Mouse (Mus musculus): ENCODE measurements at regions not wholly inside any gene's neighbourhood (a gene's known extent, or its start where the extent isn't known, plus 50 kb on each side); places are given as distances from the start of the nearest gene placed in this dataset.

DNA sequence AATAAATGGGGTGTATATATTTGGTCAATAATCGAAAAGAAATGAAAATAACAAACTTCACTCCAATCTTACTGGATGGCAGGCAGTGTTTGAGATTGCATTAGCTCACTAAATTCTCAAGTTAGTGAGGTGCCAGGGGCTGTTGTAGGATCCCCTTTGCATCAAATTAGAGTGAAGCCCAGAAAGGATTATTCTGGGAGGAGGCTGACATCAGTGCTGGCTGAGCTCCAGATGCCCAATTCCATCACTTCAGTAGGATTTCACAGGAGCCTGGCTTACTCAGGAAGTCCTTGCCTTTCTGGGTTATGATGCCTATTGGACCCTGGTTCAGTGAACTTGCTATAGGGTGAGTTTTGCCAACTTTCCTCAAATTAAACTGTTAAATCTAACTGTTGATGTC, 336.5 kb downstream of the Hs3st1 start:
- TF ChIP-seq CTCF (conservative IDR thresholded peaks at IDR 0.05; ENCODE audit: insufficient read depth, insufficient read length, low read depth, low read length) = no peak
- no peak for TF ChIP-seq POLR2A (IDR thresholded peaks at IDR 0.05; ENCODE audit: low read depth, low read length)

Measured in kidney, adult 2 months (tissue).